Mouse (Mus musculus) cerebellum, adult 11 months (tissue): ENCODE results near the gene Uqcc1.

Experiments
- DNase-seq: peaks from one replicate; pipeline ENCODE4 v3.0.0; 2022

The Uqcc1 gene

GRCm38 (mm10) chr2:155811821-155812396 is 118.2 kb downstream of the Uqcc1 start:
- peak; percentile 96 for DNase-seq

GRCm38 (mm10) chr2:155809620-155810019 is 120.5 kb downstream of the Uqcc1 start:
- DNase-seq = no peak

GRCm38 (mm10) chr2:155807408-155807807 is 122.7 kb downstream of the Uqcc1 start:
- DNase-seq = no peak

DNA sequence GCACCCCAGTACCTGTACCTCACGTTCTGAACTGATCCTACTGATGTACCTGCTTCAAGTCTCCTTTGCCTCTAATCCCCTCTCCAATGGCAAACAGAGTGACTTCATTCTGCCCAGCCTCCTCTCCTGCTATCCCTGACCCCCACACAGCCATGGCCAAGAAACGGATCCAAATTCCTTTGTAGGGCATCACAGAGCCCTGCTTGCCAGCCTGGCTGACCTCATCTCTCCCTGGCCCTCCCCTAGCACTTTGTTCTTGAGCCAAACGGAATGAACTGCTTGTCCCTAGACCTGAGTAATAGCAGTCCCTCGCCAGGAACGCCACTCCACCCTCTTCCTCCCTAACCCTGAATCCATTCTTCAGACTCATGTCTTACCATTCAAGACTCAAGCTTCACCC is 123.6 kb downstream of the Uqcc1 start:
- DNase-seq = peak; percentile 90

- DNase-seq = no peak
These were observed 124.2 kb downstream of the Uqcc1 start for GRCm38 (mm10) chr2:155805925-155806255.

DNA sequence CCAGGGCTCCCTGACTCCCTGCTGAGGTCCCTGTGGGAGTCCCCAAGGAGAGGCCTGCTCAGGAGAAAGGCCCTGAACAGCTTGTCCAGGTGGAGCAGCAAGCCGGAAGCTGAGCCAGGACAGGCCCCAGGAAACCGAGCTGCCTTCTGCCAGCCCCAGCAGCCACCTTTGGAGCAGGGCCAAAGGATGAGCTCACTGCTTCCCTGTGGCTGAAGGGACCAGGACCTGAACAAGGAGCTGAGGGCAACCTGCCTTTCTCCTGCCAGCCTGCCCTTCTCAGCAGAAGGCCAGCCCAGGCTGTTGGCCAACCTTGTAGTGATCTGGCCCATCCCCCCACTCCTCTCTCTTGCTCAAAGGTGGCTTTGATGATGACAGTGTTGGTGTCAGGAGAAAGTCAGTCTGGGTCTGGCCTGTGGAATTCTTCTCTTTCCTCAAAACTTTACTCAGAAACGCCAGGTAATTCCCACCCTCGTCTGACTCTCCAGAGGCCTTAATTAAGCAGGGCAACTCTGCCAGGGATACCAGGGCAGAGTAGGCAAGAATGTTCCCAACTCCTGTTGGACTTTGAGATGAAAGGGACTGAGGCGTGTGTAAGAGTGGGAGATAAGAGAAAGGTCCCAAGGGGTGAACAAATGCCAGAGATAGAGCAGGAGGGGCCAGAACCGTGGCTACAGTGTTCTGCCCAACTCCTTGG is 124.7 kb downstream of the Uqcc1 start:
- DNase-seq = peak; percentile 99

GRCm38 (mm10) chr2:155804053-155804452 is 126.1 kb downstream of the Uqcc1 start:
- DNase-seq = no peak

GRCm38 (mm10) chr2:155802761-155803160 is 127.3 kb downstream of the Uqcc1 start:
- no peak for DNase-seq

GRCm38 (mm10) chr2:155798613-155799012 is 131.5 kb downstream of the Uqcc1 start:
- no peak for DNase-seq
